Mouse (Mus musculus) right cerebral cortex, postnatal 36 days (tissue): ENCODE measurements around the gene Cbarp.
"Not testable (repeated sequence)": the region's sequence is repeated elsewhere in the genome, so short reads cannot be mapped to it uniquely, and the experiment has no call there.

Experiments
- DNase-seq, 2 experiments: peaks; one replicate each; pipeline ENCODE4 v3.0.0; 2022; ENCODE audit warnings: low spot score in 2 of 2, mixed read lengths in 1 of 2

The Cbarp gene

DNA sequence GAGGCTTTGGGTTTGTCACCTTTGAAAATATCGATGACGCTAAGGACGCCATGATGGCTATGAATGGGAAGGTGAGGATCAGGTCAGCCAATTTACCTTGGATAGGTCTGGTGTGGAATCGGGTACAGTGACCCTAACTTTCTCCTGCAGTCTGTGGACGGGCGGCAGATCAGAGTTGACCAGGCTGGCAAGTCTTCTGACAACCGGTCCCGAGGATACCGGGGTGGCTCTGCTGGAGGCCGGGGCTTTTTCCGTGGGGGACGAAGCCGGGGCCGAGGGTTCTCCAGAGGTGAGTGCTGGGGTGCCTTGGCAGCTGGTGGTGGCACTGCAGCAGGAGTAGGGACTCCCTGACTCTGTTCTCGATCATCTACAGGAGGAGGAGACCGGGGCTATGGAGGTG is 29.4 kb upstream of the Cbarp start:
- no peak for DNase-seq

DNA sequence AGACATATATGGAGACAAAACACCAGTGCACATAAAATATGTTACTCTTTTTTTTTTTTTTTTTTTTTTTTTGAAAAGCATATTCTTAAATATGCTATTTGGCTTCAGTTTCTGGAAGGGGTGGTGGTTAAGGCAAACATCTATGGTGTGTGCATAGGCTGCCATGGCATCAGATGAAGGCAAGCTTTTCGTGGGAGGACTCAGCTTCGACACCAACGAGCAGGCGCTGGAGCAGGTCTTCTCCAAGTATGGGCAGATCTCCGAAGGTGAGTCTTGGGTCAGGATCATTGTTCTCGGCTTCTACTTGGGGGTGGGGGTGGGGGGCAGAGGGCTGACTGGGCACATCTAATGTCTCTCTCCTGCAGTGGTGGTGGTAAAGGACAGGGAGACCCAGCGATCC is 29.0 kb upstream of the Cbarp start:
- DNase-seq: no peak

DNA sequence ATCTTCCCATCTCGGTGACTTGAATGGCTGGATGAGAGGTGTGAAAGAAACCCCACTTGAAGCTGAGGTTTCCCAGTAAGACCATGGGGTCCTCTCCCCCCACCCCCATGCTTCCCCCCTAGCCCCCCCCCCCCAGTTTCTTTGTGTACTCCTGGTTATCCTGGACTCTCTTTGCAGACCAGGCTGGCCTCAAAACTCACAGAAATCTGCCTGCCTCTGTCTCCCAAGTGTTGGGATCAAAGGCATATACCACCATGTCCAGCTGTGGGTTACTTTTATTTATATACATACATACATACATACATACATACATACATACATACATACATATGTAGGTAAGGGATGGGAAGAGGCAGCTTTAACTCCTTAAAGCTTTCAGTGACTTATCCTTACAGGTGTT is 28.4 kb upstream of the Cbarp start:
- DNase-seq: no peak

GRCm38 (mm10) chr10:80168038-80168661 is 27.5 kb upstream of the Cbarp start:
- DNase-seq: peak; percentile 82 to 89

GRCm38 (mm10) chr10:80167460-80168037 is 26.9 kb upstream of the Cbarp start:
- DNase-seq: peak; percentile 96 to 97

DNA sequence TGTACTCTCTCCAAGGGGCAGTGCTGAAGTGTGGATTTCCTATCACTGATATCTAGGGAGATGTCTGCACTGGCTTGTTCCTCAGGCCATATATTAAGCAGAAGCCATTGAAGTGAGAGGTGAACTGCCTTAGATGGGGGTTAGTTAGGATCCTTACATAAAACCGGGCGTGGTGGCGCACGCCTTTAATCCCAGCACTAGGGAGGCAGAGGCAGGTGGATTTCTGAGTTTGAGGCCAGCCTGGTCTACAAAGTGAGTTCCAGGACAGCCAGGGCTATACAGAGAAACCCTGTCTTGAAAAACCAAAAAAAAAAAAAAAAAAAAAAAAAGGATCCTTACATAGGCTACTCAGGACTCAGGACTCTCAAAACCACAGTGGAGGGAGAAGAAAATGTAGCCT is 25.5 kb upstream of the Cbarp start:
- not testable (repeated sequence) for DNase-seq

GRCm38 (mm10) chr10:80165392-80166128 is 24.9 kb upstream of the Cbarp start, which contains the start of gene Cirbp:
Gene Cirbp (plus strand): TSS chr10:80165985.
- no peak for DNase-seq

- DNase-seq: peak; percentile 94
Observed at GRCm38 (mm10) chr10:80164998-80165344, 24.3 kb upstream of the Cbarp start.

DNA sequence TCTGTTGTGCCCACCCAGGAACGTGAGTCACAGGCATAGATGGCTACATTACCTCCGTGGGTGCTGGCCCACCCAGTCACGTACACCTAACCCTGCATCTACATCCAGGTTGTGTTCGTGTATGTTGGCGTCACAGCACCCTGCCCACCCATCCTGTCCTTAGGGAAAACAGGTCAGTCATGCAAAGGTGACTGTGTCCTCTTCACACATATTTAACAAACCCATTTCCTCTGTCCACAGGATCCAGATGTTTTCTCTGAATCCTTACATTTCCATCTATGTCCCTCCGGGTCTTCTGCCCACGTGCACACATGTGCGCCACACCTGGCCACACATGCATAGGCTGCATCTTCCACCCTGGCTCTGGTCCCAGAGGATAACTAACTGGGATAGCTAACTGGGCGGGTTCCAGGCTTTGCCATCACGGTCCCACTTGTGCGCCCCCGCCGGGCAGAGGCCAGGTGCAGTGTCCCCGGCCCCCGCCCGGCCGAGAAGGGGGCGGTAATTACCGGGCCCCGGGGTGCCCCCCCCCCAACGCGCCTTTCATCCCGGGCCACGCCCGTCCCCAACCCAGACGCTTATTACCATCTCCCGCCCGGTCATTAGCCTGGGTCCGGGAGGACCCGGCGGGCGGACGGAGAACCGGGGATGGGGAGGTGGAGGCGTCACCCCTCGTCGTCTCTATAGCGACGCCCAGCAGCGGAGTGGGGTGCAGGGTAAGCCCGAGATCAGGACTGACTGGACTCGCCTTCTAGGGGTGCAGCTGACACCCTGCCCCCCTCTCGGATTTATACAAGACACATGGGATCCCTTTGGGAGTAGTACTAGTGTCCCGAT is 23.7 kb upstream of the Cbarp start:
- DNase-seq: no peak

DNA sequence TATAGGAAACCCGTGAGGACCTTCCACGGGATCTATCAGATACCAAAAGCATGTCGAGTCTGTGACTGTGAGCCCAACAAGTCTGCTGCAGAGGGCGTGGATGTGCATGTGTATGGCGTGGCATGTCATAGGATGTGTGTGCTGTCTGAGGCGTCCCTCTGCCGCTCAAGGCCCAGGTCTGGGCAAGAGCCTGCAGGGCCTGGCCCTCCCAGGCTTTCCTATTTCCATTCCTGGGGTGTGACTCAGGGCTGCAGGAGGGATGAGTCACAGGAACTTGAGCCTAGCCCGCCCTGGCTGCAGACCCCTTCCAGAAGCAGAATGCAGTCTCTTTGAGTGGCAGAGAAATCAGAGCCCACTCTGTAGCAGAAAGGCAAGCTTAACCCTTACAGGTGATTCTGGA is 23.1 kb upstream of the Cbarp start:
- DNase-seq: no peak

GRCm38 (mm10) chr10:80162716-80163299 is 22.2 kb upstream of the Cbarp start:
- DNase-seq: no peak

GRCm38 (mm10) chr10:80162243-80162608 is 21.6 kb upstream of the Cbarp start:
- DNase-seq: no peak

DNA sequence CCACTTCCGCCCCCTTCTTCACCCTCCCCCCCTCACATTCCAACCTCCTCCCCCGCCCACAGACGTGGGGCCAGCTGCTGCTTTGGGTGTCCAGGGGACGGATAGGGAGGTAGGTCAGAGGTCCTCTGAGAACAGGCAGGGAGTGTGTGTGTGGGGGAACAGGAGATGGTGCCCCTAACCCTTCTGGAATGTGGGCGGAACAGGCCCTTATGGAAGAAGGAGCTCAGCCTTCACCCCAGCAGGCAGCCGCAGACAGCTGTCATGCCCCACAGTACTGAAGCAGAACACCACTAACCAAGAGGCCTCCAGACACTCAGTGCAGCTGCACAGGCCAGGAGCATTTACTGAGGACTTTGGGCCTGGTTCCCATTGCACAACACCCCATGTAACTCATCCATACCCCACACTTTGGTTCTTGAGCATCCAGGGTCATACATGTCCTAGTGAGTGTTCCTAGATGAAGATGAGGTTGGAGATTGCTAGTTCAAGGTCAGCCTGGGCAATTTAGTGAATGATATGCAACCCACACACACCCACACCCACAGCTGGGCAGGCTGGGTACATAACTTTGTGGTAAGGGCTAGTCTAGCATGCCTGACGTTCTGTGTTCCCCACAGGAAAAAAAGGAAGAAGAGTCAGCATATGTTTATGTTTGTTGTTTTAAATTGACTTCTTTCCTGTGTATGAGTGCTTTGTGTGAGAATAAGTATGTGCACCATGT is 21.0 kb upstream of the Cbarp start:
- no peak for DNase-seq

DNA sequence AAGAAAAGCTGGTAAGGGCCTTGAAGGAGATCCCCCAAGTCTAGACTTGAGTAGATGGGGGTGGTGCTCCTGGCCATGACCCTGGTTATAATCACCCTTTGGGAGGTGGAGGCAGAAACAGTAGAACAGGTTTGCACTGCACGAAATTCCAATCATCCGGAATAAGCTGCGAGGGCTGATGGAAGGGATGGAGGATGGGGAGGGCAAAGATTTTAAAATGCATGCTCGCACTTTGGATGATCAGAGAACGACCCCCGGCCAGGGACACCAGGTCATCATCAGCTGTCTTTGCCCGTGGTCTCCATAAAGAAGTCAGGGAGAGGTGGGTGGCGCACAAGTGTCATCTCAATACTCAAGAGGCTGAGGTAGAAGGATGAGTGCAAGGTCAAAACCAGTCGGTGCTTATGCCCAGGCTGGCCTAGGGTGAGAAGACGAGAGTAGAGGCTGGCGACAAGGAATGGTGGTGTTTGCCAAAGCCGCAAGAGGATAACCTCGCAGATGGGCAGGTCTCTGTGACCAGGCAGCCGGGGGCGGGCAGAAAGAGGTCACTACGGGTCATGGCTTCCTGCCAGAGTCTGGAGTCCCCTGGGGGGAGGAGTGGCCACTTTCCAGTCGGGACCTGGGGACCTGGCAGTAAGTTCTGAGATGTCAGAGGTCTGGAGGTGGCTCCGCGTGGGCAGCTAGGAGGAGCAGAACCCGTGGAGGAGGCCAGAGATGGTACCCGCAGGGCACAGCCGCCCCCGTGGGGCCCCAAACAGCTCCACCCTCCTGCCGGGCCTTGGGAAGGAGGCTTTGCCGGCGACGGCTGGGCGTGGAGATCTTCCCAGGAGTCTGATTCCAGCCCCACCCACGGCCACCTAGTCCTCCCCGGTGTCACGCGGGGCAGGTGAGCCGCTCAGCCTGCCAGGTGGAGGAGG is 20.1 kb upstream of the Cbarp start:
- DNase-seq: no peak

- DNase-seq: peak; percentile 98 to 99
Observed at GRCm38 (mm10) chr10:80159561-80160454, 19.2 kb upstream of the Cbarp start.

DNA sequence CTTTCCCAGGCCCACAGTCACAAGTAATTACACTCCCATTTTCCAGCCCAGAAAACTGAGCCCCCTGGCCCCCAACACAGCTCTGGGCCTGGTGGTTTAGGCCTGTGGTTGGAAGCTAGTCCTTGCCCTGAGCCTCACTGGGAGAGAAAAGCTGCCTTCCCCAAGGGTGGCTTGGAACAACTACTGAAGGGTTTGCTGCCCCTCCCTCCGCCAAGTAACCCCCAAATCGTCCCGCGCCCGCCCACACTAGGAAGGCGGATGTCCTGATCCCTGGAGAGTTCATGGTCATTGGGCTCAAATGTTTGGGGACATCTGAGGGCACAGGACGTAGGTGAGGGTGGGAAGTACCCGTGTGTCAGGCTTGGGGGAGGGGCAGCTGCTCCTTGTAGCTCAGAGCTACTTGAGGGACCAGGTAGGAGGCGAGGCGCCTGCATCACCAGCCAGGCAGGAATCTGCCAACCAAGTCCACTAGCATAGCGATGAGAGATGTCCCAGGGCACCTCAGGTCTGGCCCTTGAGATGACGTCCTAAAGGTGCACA is 18.5 kb upstream of the Cbarp start:
- no peak for DNase-seq

GRCm38 (mm10) chr10:80158307-80158986 is 17.8 kb upstream of the Cbarp start:
- DNase-seq: no peak
